Mouse (Mus musculus) embryonic facial prominence, embryonic 13.5 days (tissue): Measurements from ENCODE around the gene Elp1. TPM values are rescaled to one million over a fixed set of nuclear protein-coding genes. Genes with fewer than 3 reads are reported as not detected.

Source experiments
- polyA plus RNA-seq: library from polyadenylated mRNA; unstranded; fragments of >200 nt; fragmentation: Nextera tagmentation; extraction: Ambion mirVana; gene quantifications from 2 replicates; pipeline ENCODE4 v1.2.1, GENCODE M21; 2015

Elp1 gene
- polyA plus RNA-seq, 1 experiment from 2014 or later = 52.2 TPM

Other genes with a start within 250 kb of the Elp1 start
- not detected in 2 replicates for gene Gm26657, start 62.3 kb downstream of the Elp1 start, polyA plus RNA-seq
- gene Actl7b, start 60.9 kb downstream of the Elp1 start, polyA plus RNA-seq = not detected in 2 replicates
- gene Actl7a, start 58.9 kb downstream of the Elp1 start, polyA plus RNA-seq = not detected in 2 replicates
- gene Fam206a, start within 50 bp of the Elp1 start, polyA plus RNA-seq = 20.7 and 21.2 TPM in 2 replicates
- gene Ctnnal1, start 62.9 kb upstream of the Elp1 start, polyA plus RNA-seq = 27.7 and 29.0 TPM in 2 replicates
- gene Tmem245, start 145.1 kb upstream of the Elp1 start, polyA plus RNA-seq = 9.9 and 11.2 TPM in 2 replicates
- 3.1 and 4.5 TPM in 2 replicates for gene Frrs1l, start 188.1 kb upstream of the Elp1 start, polyA plus RNA-seq